Mouse (Mus musculus) liver, adult 2 months (tissue): ENCODE measurements around the gene Hist1h2br.

Experiments used
- CTCF ChIP-seq: fragments of 200-500 bp; IDR thresholded peaks from 2 replicates; pipeline ENCODE4 v1.5.1; 2011; ENCODE audit warnings: low read depth, low read length, control low read depth
- POLR2A ChIP-seq: fragments of 200-500 bp; IDR thresholded peaks from 2 replicates; pipeline ENCODE4 v1.6.1; 2011; ENCODE audit warnings: low read length, control low read depth; ENCODE audit not compliant: insufficient read depth; ENCODE audit errors: extremely low read depth

DNA sequence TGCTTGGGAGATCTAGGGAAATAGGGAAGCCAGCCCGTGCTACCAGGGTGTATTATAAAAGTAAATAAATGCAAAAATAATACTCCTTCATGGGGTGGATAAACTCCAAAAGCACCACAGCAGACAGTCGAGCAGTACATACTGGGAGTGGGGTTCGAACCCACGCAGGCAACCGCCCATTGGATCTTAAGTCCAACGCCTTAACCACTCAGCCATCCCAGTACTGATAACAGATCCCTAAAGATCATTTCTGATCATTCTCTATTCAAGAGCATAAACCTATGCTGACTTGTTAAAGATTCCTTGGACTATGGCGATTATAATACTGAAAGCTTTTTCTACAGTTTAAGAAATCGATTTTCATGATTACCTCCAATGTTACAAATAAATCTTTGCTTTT lies 14.3 kb downstream of the Hist1h2br start:
- TF ChIP-seq CTCF: no peak
- TF ChIP-seq POLR2A: no peak
